Comparison of ENCODE assay signal across 20 mouse cellular contexts in the genomic region with DNA sequence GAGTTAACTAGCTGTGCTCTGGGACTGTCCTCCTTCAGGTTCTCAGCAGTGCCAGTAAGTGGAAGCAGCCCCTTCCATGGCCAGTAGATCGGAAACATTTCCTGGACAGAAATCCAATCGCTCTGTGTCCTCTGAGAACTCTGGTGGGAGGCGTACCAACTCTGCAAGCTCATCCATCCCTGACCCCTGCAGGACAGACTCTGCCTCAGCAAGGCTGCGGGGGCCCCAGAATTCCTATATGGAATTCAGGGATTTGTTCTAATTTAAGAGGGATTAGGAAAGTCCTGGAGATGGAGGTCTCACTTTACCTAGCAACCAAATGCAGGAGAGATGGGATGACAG.
DNase-seq lines count a peak whose midpoint lies in the region; ATAC-seq lines count a peak whose summit lies in the region.
"Had no signal": no experiment of that assay in that cellular context is flagged by ENCODE, and none has a peak within 500 bp of the region (broad histone marks: within the 10 kb centered on the region; RNA-seq: fewer than 3 reads in every experiment).

No protein-coding gene starts in this region.

- DNase-seq in heart, adult 11 months: peak; percentile 82
- no peak for DNase-seq in heart, embryonic 10.5 days (ENCODE audit: low spot score)
- peak; percentile 28 for DNase-seq in retina, embryonic 14.5 days (ENCODE audit: low spot score)
- DNase-seq in retina, postnatal 1 day: no peak
- no peak for DNase-seq in ovary, postnatal 36 days (ENCODE audit: low spot score)
- DNase-seq in thymus, adult 18-20 months: no peak
- DNase-seq: adrenal gland, postnatal 25 days; gastrocnemius, postnatal 25 days; heart, postnatal 10 days; kidney, adult 9 months; lung, adult 18-20 months; lung, postnatal 4 days; spleen, adult 18-20 months had no signal

- no peak overlapping the region for H3K4me2 ChIP-seq in hindbrain, embryonic 16.5 days (ENCODE audit: low read length)
- H3K4me2 ChIP-seq: embryonic facial prominence, embryonic 12.5 days; limb, embryonic 15.5 days had no signal

- H3K36me3 ChIP-seq in heart, embryonic 10.5 days: no peaks in the 10 kb centered on the region
- no peaks in the 10 kb centered on the region for H3K36me3 ChIP-seq in hindbrain, embryonic 16.5 days (ENCODE audit: control insufficient read depth, insufficient read depth, low read length)
- H3K36me3 ChIP-seq: embryonic facial prominence, embryonic 12.5 days; limb, embryonic 15.5 days; neural tube, embryonic 12.5 days had no signal

- peak; percentile 14; the same call in 1 of the 2 replicates for ATAC-seq in hindbrain, embryonic 16.5 days
- ATAC-seq: activated CD4-positive, CD25-positive, alpha-beta regulatory T cell, adult 4 months; inflammation-experienced regulatory T-cells, adult 6 months; Patski had no signal

- H3K27me3 ChIP-seq in heart, embryonic 10.5 days (ENCODE audit: insufficient read depth, poor library complexity, severe bottlenecking): no peaks in the 10 kb centered on the region
- no peaks in the 10 kb centered on the region for H3K27me3 ChIP-seq in hindbrain, embryonic 16.5 days (replicated peaks; ENCODE audit: control insufficient read depth, insufficient read depth, low read length)
- H3K27me3 ChIP-seq: embryonic facial prominence, embryonic 12.5 days; limb, embryonic 15.5 days; neural tube, embryonic 12.5 days; Patski had no signal

- H3K27ac ChIP-seq in heart, embryonic 10.5 days: no peak overlapping the region
- peak overlapping the region; percentile 80; the same call in 1 of the 2 replicates for H3K27ac ChIP-seq in hindbrain, embryonic 16.5 days (ENCODE audit: low read depth, low read length)
- H3K27ac ChIP-seq: embryonic facial prominence, embryonic 12.5 days; limb, embryonic 15.5 days; neural tube, embryonic 12.5 days had no signal

- H3K9ac ChIP-seq in hindbrain, embryonic 16.5 days (ENCODE audit: low read depth, low read length): no peak overlapping the region; the same call in 1 of the 2 replicates
- H3K9ac ChIP-seq: embryonic facial prominence, embryonic 12.5 days; limb, embryonic 15.5 days had no signal

- no peaks in the 10 kb centered on the region for H3K9me3 ChIP-seq in heart, embryonic 10.5 days
- no peaks in the 10 kb centered on the region for H3K9me3 ChIP-seq in hindbrain, embryonic 16.5 days (ENCODE audit: control insufficient read depth, low read length)
- H3K9me3 ChIP-seq: embryonic facial prominence, embryonic 12.5 days; limb, embryonic 15.5 days had no signal

- WGBS in heart, embryonic 10.5 days: 85% methylated on average over 4 of the region's 4 CpGs
- WGBS in hindbrain, embryonic 16.5 days: 66% methylated on average over 4 of the region's 4 CpGs

- H3K4me3 ChIP-seq in heart, embryonic 10.5 days: no peak overlapping the region
- no peak overlapping the region for H3K4me3 ChIP-seq in hindbrain, embryonic 16.5 days (ENCODE audit: low read length)
- H3K4me3 ChIP-seq: embryonic facial prominence, embryonic 12.5 days; limb, embryonic 15.5 days; neural tube, embryonic 12.5 days had no signal

- peaks cover 20% of the 10 kb centered on the region for H3K4me1 ChIP-seq in heart, embryonic 10.5 days
- peaks cover 14% of the 10 kb centered on the region for H3K4me1 ChIP-seq in hindbrain, embryonic 16.5 days (ENCODE audit: control insufficient read depth, insufficient read depth, low read depth, low read length)
- H3K4me1 ChIP-seq: limb, embryonic 15.5 days had no signal

Comparison
In these comparisons a context has a peak if more than half of its experiments do, and no peak if none do; other contexts are left out.
1. DNase-seq: peak in heart, adult 11 months (single experiment) and retina, embryonic 14.5 days (single experiment); none in heart, embryonic 10.5 days (single experiment), retina, postnatal 1 day (single experiment), ovary, postnatal 36 days (single experiment) and thymus, adult 18-20 months (0 of 2).